Mouse (Mus musculus) lung, embryonic 14.5 days (tissue): ENCODE results near the gene Gdf5. TPM values are rescaled to one million over a fixed set of nuclear protein-coding genes. Genes with fewer than 3 reads are reported as not detected.

Source experiments
- ATAC-seq: fragments of 200-750 bp; cut with Nextera tagmentation; 2 replicates; pipeline ENCODE4 v1.8.0; 2017; ENCODE audit warnings: mild to moderate bottlenecking, moderate TSS enrichment, moderate library complexity; ENCODE audit not compliant: insufficient read depth
- DNase-seq: peaks from one replicate; pipeline ENCODE4 v3.0.0-alpha.2; 2015
- H3K27ac ChIP-seq: fragments of 300-500 bp; sonication (generic); 2 replicates; pipeline ENCODE4 v1.5.1; 2014; ENCODE audit warnings: low read depth, mild to moderate bottlenecking, moderate library complexity
- H3K27me3 ChIP-seq: fragments of 300-500 bp; sonication (generic); 2 replicates; pipeline ENCODE4 v1.6.1; 2014; ENCODE audit warnings: low read length, control low read depth; ENCODE audit not compliant: insufficient read depth
- H3K36me3 ChIP-seq: fragments of 300-500 bp; sonication (generic); 2 replicates; pipeline ENCODE4 v1.6.1; 2014; ENCODE audit warnings: control low read depth; ENCODE audit not compliant: insufficient read depth
- H3K4me1 ChIP-seq: fragments of 300-500 bp; sonication (generic); 2 replicates; pipeline ENCODE4 v1.6.1; 2014; ENCODE audit warnings: antibody characterized with exemption, control low read depth; ENCODE audit not compliant: insufficient read depth
- H3K4me2 ChIP-seq: fragments of 300-500 bp; sonication (generic); 2 replicates; pipeline ENCODE4 v1.6.1; 2014; ENCODE audit warnings: mild to moderate bottlenecking
- H3K4me3 ChIP-seq: fragments of 300-500 bp; sonication (generic); 2 replicates; pipeline ENCODE4 v1.5.1; 2014; ENCODE audit warnings: low read depth, low read length
- H3K9ac ChIP-seq: fragments of 300-500 bp; sonication (generic); 2 replicates; pipeline ENCODE4 v1.6.1; 2014
- H3K9me3 ChIP-seq: fragments of 300-500 bp; sonication (generic); 2 replicates; pipeline ENCODE4 v1.6.1; 2016; ENCODE audit warnings: low read depth, low read length, control low read depth
- CTCF ChIP-seq: IDR thresholded peaks from 2 replicates; pipeline ENCODE4 v1.5.1; 2016; ENCODE audit warnings: antibody characterized with exemption, low read depth
- WGBS: fragments of 180-500 bp; shearing (Covaris S2); extraction: QIAGEN DNeasy Blood & Tissue Kit; methylation state at CpG from one replicate; pipeline ENCODE4 v1.1.7; 2014; 5-methylcytosine and 5-hydroxymethylcytosine counted together
- polyA plus RNA-seq: library from polyadenylated mRNA; unstranded; fragments of >200 nt; fragmentation: Nextera tagmentation; extraction: Ambion mirVana; gene quantifications from 2 replicates; pipeline ENCODE4 v1.2.1, GENCODE M21; 2014

The Gdf5 gene
- polyA plus RNA-seq = 0.34 and 0.41 TPM in 2 replicates

DNA sequence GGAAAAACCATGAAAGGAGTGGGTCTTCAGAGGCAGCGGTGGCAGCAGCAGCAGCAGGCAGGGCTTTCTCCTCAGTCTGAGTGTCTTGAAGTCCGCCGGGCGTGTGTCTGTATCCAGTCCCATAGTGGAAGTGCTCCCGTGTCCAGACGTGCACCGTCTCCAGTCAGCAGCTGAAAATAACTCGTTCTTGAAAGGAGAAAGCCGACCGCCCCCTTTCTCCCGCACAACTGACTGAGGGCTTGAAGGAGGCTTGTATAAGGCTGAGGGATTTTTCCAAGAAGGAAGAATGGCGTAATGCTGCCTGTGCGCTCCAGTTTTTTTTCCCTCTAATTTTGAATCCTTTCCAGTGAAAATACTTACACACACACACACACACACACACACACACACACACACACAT lies at the start of gene Gdf5:
Gene Gdf5 (minus strand): TSS at position 244 of the 400 bp plus-strand sequence.
- Histone ChIP-seq H3K27ac (no peak within 1 kb of the TSS), H3K4me1 (no peaks in the 10 kb centered on the region)

DNA sequence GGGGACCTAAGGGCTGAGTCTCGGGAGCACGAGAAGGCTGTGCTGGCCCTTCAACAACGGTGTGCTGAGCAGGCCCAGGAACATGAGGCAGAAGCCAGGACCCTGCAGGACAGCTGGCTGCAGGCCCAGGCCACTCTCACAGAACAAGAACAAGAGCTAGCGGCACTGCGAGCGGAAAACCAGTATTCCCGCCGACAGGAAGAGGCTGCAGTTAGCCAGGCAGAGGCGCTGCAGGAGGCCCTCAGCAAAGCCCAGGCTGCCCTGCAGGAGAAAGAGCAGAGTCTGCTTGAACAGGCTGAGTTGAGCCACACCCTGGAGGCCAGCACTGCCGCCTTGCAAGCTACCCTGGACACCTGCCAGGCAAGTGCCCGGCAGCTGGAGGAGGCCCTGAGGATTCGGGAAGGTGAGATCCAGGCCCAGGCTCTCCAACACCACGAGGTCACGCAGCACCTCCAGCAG lies 46.7 kb upstream of the Gdf5 start:
- DNase-seq = peak; percentile 12
- no peak overlapping the region for H3K4me3 ChIP-seq
- H3K9ac ChIP-seq = no peak overlapping the region
- ATAC-seq = no peak
- H3K9me3 ChIP-seq = no peaks in the 10 kb centered on the region
- WGBS = 79% methylated on average over 14 of the region's 14 CpGs
- no peak overlapping the region; the same call in 1 of the 2 replicates for H3K4me2 ChIP-seq
- no peaks in the 10 kb centered on the region for H3K4me1 ChIP-seq
- no peak overlapping the region for H3K27ac ChIP-seq
- no peaks in the 10 kb centered on the region for H3K27me3 ChIP-seq
- H3K36me3 ChIP-seq = peaks cover 95% of the 10 kb centered on the region
- TF ChIP-seq CTCF = no peak

More for the DNA sequence above, at the start of gene Gdf5:
- H3K36me3 ChIP-seq = no peaks in the 10 kb centered on the region
- peak; percentile 53 for DNase-seq
- peaks cover 4% of the 10 kb centered on the region; the same call in 1 of the 2 replicates for H3K27me3 ChIP-seq
- 0 out of 2 replicates have a peak within 1 kb of the TSS, but pooled peaks have one; percentile 9 for H3K9ac ChIP-seq
- ATAC-seq = no peak
- 27% methylated on average over 13 of the region's 13 CpGs for WGBS
- no peak for TF ChIP-seq CTCF
- no peaks in the 10 kb centered on the region for H3K9me3 ChIP-seq
- H3K4me2 ChIP-seq = peak within 1 kb of the TSS; percentile 31; the same call in 1 of the 2 replicates
- no peak within 1 kb of the TSS for H3K4me3 ChIP-seq

DNA sequence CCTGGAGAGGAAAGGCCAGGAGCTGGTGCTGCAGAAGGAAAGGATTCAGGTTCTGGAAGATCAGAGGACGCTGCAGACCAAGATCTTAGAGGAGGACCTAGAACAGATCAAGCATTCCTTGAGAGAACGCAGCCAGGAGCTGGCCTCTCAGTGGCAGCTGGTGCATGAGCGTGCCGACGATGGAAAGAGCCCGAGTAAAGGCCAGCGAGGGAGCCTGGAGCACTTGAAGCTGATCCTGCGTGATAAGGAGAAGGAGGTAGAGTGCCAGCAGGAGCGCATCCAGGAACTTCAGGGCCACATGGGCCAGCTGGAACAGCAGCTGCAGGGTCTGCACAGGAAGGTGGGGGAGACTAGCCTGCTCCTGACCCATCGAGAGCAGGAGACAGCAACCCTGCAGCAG lies 46.0 kb upstream of the Gdf5 start:
- Histone ChIP-seq H3K9me3 (no peaks in the 10 kb centered on the region), H3K27ac (no peak overlapping the region), H3K9ac (no peak overlapping the region), H3K4me2 (no peak overlapping the region), H3K27me3 (no peaks in the 10 kb centered on the region), H3K4me1 (no peaks in the 10 kb centered on the region), H3K36me3 (peaks cover 95% of the 10 kb centered on the region), H3K4me3 (no peak overlapping the region)
- WGBS = 75% methylated on average over 10 of the region's 10 CpGs
- no peak for TF ChIP-seq CTCF
- DNase-seq (no peak), ATAC-seq (no peak)

DNA sequence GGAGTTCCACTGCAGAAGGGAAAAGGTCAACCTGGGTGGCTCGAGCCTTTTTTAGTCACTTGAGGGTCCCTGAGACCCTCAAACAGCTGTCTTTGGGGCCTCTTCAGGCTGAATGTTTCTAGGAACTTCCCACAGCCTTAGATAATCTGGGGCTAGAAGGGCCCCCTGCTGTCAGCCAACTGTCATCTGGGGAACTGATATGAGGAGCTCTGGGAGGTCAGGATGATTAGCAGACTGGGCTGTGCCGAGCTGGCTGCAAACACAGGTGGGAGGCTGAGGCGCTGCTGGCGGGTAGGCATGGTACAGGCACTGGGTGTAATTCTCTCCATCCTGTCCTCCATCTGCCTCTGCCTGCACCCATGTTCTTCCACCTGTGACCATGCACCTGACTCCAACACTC lies 43.9 kb upstream of the Gdf5 start:
- no peaks in the 10 kb centered on the region for H3K4me1 ChIP-seq
- DNase-seq = no peak
- no peak for ATAC-seq
- no peak for TF ChIP-seq CTCF
- H3K27ac ChIP-seq = peak overlapping the region; percentile 36; the same call in 1 of the 2 replicates
- H3K4me3 ChIP-seq = peak overlapping the region; percentile 9; the same call in 1 of the 2 replicates
- H3K4me2 ChIP-seq = peak overlapping the region; percentile 18; the same call in 1 of the 2 replicates
- WGBS = 40% methylated on average over 4 of the region's 4 CpGs
- H3K9me3 ChIP-seq = no peaks in the 10 kb centered on the region
- no peaks in the 10 kb centered on the region for H3K27me3 ChIP-seq
- peaks cover 97% of the 10 kb centered on the region for H3K36me3 ChIP-seq
- no peak overlapping the region for H3K9ac ChIP-seq

DNA sequence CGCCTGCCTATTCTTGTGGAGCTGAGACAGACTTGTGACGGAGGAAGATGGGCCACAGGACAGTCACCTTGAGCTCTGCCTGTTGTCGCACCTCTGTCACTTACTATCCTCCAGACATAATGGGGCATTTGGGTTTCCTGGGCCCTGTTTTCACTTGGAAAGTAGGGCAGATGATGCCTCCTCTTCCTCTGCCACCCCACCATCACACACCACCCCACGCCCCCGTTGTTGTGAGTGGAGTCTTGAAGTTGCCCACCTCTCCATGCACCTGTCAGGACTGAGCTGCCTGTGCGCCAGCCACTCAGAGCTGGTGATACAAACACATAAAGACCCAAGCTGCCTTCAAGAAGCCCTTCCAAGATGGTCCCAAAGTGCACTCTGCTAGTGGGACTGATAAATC lies 42.0 kb upstream of the Gdf5 start:
- 96% methylated on average over 6 of the region's 6 CpGs for WGBS
- H3K27ac ChIP-seq = no peak overlapping the region
- no peaks in the 10 kb centered on the region for H3K4me1 ChIP-seq
- H3K9ac ChIP-seq = no peak overlapping the region
- no peaks in the 10 kb centered on the region for H3K9me3 ChIP-seq
- H3K36me3 ChIP-seq = peaks cover 95% of the 10 kb centered on the region
- no peak overlapping the region for H3K4me2 ChIP-seq
- DNase-seq = no peak
- ATAC-seq = no peak
- no peaks in the 10 kb centered on the region for H3K27me3 ChIP-seq
- H3K4me3 ChIP-seq = no peak overlapping the region
- no peak for TF ChIP-seq CTCF

DNA sequence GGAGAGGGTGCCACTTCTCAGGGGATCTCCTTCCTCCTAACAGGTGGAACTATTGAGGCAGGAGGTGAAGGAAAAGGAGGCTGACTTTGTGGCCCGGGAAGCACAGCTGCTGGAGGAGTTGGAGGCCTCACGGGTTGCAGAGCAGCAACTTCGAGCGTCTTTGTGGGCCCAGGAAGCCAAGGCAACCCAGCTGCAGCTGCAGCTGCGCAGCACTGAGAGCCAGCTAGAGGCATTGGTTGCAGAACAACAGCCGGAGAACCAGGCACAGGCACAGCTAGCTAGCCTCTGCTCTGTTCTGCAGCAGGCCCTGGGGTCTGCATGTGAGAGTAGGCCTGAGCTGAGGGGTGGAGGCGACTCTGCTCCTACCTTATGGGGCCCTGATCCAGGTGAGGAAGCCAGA lies 40.6 kb upstream of the Gdf5 start:
- Histone ChIP-seq H3K4me1 (no peaks in the 10 kb centered on the region), H3K36me3 (peaks cover 95% of the 10 kb centered on the region), H3K4me2 (no peak overlapping the region), H3K27ac (no peak overlapping the region), H3K4me3 (no peak overlapping the region), H3K9me3 (no peaks in the 10 kb centered on the region), H3K27me3 (no peaks in the 10 kb centered on the region), H3K9ac (no peak overlapping the region)
- DNase-seq (no peak), ATAC-seq (no peak)
- 90% methylated on average over 7 of the region's 7 CpGs for WGBS
- no peak for TF ChIP-seq CTCF

DNA sequence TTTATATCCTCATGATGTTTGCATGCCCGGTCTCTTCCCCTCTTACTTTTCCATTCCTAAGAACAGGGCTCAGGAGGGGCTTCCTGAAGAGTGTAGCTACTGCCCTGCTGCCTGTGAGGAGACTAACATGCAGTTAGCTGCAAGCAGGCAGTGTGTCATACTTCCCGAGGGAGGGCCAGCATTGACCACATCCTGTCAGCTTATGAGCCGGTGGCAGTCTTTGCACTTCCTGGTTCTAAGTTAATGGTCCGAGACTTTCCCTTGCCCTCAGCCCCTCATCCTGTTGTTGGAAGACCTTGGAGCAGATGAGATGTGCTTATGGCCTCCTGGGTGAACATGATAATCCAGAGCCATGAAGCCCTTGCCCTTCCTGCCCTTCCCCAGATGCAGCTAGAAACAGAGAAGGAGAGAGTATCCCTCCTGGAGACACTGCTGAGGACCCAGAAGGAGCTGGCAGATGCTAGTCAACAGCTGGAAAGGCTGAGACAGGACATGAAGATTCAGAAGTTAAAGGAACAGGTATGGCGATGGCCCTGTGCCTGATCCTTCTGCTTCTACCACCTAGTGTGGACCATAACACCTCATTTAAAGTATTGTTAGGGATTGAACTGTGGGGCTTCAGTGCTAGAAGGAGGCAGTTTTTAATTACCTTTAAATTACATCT lies 34.3 kb upstream of the Gdf5 start:
- DNase-seq = peak; percentile 26
- no peak overlapping the region for H3K9ac ChIP-seq
- H3K36me3 ChIP-seq = peaks cover 90% of the 10 kb centered on the region
- no peak for TF ChIP-seq CTCF
- no peak for ATAC-seq
- H3K4me1 ChIP-seq = no peaks in the 10 kb centered on the region
- H3K27ac ChIP-seq = no peak overlapping the region
- H3K9me3 ChIP-seq = no peaks in the 10 kb centered on the region
- WGBS = 75% methylated on average over 5 of the region's 5 CpGs
- no peak overlapping the region for H3K4me2 ChIP-seq
- H3K4me3 ChIP-seq = no peak overlapping the region
- H3K27me3 ChIP-seq = no peaks in the 10 kb centered on the region
